Mouse (Mus musculus) stomach, embryonic 14.5 days (tissue): ENCODE results near the gene Lhx5. TPM values are rescaled to one million over a fixed set of nuclear protein-coding genes. Genes with fewer than 3 reads are reported as not detected.

Experiments used
- polyA plus RNA-seq: library from polyadenylated mRNA; unstranded; fragments of >200 nt; fragmentation: Nextera tagmentation; extraction: Ambion mirVana; gene quantifications from 2 replicates; pipeline ENCODE4 v1.2.1, GENCODE M21; 2014

Gene Lhx5
- polyA plus RNA-seq, 1 experiment from 2014 or later = 0.35 TPM

Other genes with a start within 250 kb of the Lhx5 start
- gene Sdsl, start 41.1 kb downstream of the Lhx5 start, polyA plus RNA-seq = 5.7 and 5.8 TPM in 2 replicates
- not detected in 2 replicates for gene Sds, start 44.8 kb downstream of the Lhx5 start, polyA plus RNA-seq
- gene Plbd2, start 71.9 kb downstream of the Lhx5 start, polyA plus RNA-seq = 39.6 and 40.2 TPM in 2 replicates
- gene Slc8b1, start 79.5 kb downstream of the Lhx5 start, polyA plus RNA-seq = 4.1 and 5.4 TPM in 2 replicates
- 24.0 and 26.5 TPM in 2 replicates for gene Tpcn1, start 157.0 kb downstream of the Lhx5 start, polyA plus RNA-seq
- gene Iqcd, start 157.3 kb downstream of the Lhx5 start, polyA plus RNA-seq = 0.54 and 0.78 TPM in 2 replicates
- 8.4 and 9.0 TPM in 2 replicates for gene Rita1, start 180.9 kb downstream of the Lhx5 start, polyA plus RNA-seq
- gene Ddx54, start 181.0 kb downstream of the Lhx5 start, polyA plus RNA-seq = 27.1 and 30.7 TPM in 2 replicates
- not detected in 2 replicates for gene Cfap73, start 202.5 kb downstream of the Lhx5 start, polyA plus RNA-seq
- 0.07 and 0.18 TPM in 2 replicates for gene Rasal1, start 217.1 kb downstream of the Lhx5 start, polyA plus RNA-seq